Mouse (Mus musculus) lung, postnatal 0 days (tissue): ENCODE measurements at regions not wholly inside any gene's neighbourhood (a gene's known extent, or its start where the extent isn't known, plus 50 kb on each side); places are given as distances from the start of the nearest gene placed in this dataset.

Experiments used
- ATAC-seq: fragments of 200-750 bp; cut with Nextera tagmentation; 2 replicates; pipeline ENCODE4 v1.8.0; 2017; ENCODE audit warnings: moderate library complexity
- DNase-seq: peaks from one replicate; pipeline ENCODE4 v3.0.0-alpha.2; 2016; ENCODE audit warnings: low spot score
- H3K27ac ChIP-seq: fragments of 300-500 bp; sonication (generic); 2 replicates; pipeline ENCODE4 v1.5.1; 2014; ENCODE audit warnings: antibody characterized with exemption, mild to moderate bottlenecking, low read length, mixed read lengths
- H3K27me3 ChIP-seq: fragments of 300-500 bp; sonication (generic); replicated peaks from 2 replicates; pipeline ENCODE4 v1.6.1; 2014; ENCODE audit warnings: low read length, mixed read lengths; ENCODE audit not compliant: insufficient read depth
- H3K36me3 ChIP-seq: fragments of 300-500 bp; sonication (generic); 2 replicates; pipeline ENCODE4 v1.6.1; 2014; ENCODE audit warnings: low read length, mixed read lengths; ENCODE audit not compliant: insufficient read depth
- H3K4me1 ChIP-seq: fragments of 300-500 bp; sonication (generic); 2 replicates; pipeline ENCODE4 v1.6.1; 2014; ENCODE audit warnings: antibody characterized with exemption, low read depth, low read length, mixed read lengths; ENCODE audit not compliant: insufficient read depth
- H3K4me2 ChIP-seq: fragments of 300-500 bp; sonication (generic); replicated peaks from 2 replicates; pipeline ENCODE4 v1.6.1; 2014; ENCODE audit warnings: low read depth, mild to moderate bottlenecking, low read length, moderate library complexity, mixed read lengths
- H3K4me3 ChIP-seq: fragments of 300-500 bp; sonication (generic); 2 replicates; pipeline ENCODE4 v1.5.1; 2014; ENCODE audit warnings: low read depth, low read length
- H3K9ac ChIP-seq: fragments of 300-500 bp; sonication (generic); replicated peaks from 2 replicates; pipeline ENCODE4 v1.6.1; 2014; ENCODE audit warnings: low read depth, mild to moderate bottlenecking
- H3K9me3 ChIP-seq: fragments of 300-500 bp; sonication (generic); 2 replicates; pipeline ENCODE4 v1.6.1; 2016; ENCODE audit warnings: low read length, mixed read lengths
- CTCF ChIP-seq: IDR thresholded peaks from 2 replicates; pipeline ENCODE4 v1.5.1; 2016; ENCODE audit warnings: antibody characterized with exemption, mild to moderate bottlenecking
- EP300 ChIP-seq: IDR thresholded peaks from 2 replicates; pipeline ENCODE4 v1.6.1; 2016; ENCODE audit warnings: antibody characterized with exemption, mild to moderate bottlenecking, control low read depth
- WGBS: fragments of 180-500 bp; shearing (Covaris S2); extraction: QIAGEN DNeasy Blood & Tissue Kit; methylation state at CpG from one replicate; pipeline ENCODE4 v1.1.7; 2014; 5-methylcytosine and 5-hydroxymethylcytosine counted together

- peak overlapping the region; percentile 37 for H3K4me2 ChIP-seq
- peak; percentile 67 for ATAC-seq
- no peak for TF ChIP-seq CTCF
- TF ChIP-seq EP300 = peak; percentile 38
These were observed 309.2 kb downstream of the Gadd45g start for GRCm38 (mm10) chr13:52155588-52156086.

GRCm38 (mm10) chr13:52162676-52163075 lies 316.2 kb downstream of the Gadd45g start:
- H3K9me3 ChIP-seq = no peaks in the 10 kb centered on the region
- 88% methylated on average over 7 of the region's 7 CpGs for WGBS
- no peak overlapping the region for H3K4me3 ChIP-seq
- TF ChIP-seq EP300 (no peak), CTCF (no peak)
- H3K4me2 ChIP-seq = no peak overlapping the region
- no peaks in the 10 kb centered on the region for H3K27me3 ChIP-seq
- no peak for DNase-seq
- no peaks in the 10 kb centered on the region for H3K4me1 ChIP-seq
- ATAC-seq = no peak
- H3K9ac ChIP-seq = no peak overlapping the region
- no peak overlapping the region for H3K27ac ChIP-seq
- H3K36me3 ChIP-seq = no peaks in the 10 kb centered on the region

More at GRCm38 (mm10) chr13:52155588-52156086, 309.2 kb downstream of the Gadd45g start:
- WGBS = 6% methylated on average over 8 of the region's 8 CpGs
- H3K9ac ChIP-seq = no peak overlapping the region
- H3K4me3 ChIP-seq = no peak overlapping the region
- no peaks in the 10 kb centered on the region for H3K27me3 ChIP-seq
- H3K36me3 ChIP-seq = no peaks in the 10 kb centered on the region
- H3K9me3 ChIP-seq = no peaks in the 10 kb centered on the region
- peak overlapping the region; percentile 4; the same call in 1 of the 2 replicates for H3K27ac ChIP-seq
- peaks cover 40% of the 10 kb centered on the region; the same call in 1 of the 2 replicates for H3K4me1 ChIP-seq
- DNase-seq = peak; percentile 75

GRCm38 (mm10) chr13:52165531-52165930 lies 319.1 kb downstream of the Gadd45g start:
- ATAC-seq (no peak), DNase-seq (no peak)
- Histone ChIP-seq H3K4me1 (no peaks in the 10 kb centered on the region), H3K4me3 (no peak overlapping the region), H3K27ac (no peak overlapping the region), H3K9ac (no peak overlapping the region), H3K27me3 (no peaks in the 10 kb centered on the region), H3K36me3 (no peaks in the 10 kb centered on the region), H3K9me3 (no peaks in the 10 kb centered on the region), H3K4me2 (no peak overlapping the region)
- 91% methylated on average over 1 of the region's 1 CpGs for WGBS
- no peak for TF ChIP-seq EP300
- TF ChIP-seq CTCF = no peak

GRCm38 (mm10) chr13:52167968-52168367 lies 321.5 kb downstream of the Gadd45g start:
- Histone ChIP-seq H3K4me2 (no peak overlapping the region), H3K27me3 (no peaks in the 10 kb centered on the region), H3K27ac (no peak overlapping the region), H3K4me3 (no peak overlapping the region), H3K9ac (no peak overlapping the region), H3K36me3 (no peaks in the 10 kb centered on the region), H3K4me1 (no peaks in the 10 kb centered on the region), H3K9me3 (no peaks in the 10 kb centered on the region)
- TF ChIP-seq CTCF (no peak), EP300 (no peak)
- WGBS = 63% methylated on average over 5 of the region's 5 CpGs
- ATAC-seq (no peak), DNase-seq (no peak)

- no peak overlapping the region for H3K27ac ChIP-seq
- H3K4me1 ChIP-seq = no peaks in the 10 kb centered on the region
- no peak for ATAC-seq
- H3K4me2 ChIP-seq = no peak overlapping the region
- WGBS = 48% methylated on average over 9 of the region's 9 CpGs
- H3K36me3 ChIP-seq = no peaks in the 10 kb centered on the region
- no peak overlapping the region for H3K9ac ChIP-seq
- no peak overlapping the region for H3K4me3 ChIP-seq
- H3K27me3 ChIP-seq = no peaks in the 10 kb centered on the region
- TF ChIP-seq EP300 (peak; percentile 90), CTCF (no peak)
- DNase-seq = peak; percentile 29
- H3K9me3 ChIP-seq = no peaks in the 10 kb centered on the region
These were observed 326.3 kb downstream of the Gadd45g start for GRCm38 (mm10) chr13:52172706-52173346.

GRCm38 (mm10) chr13:52175665-52176064 lies 329.2 kb downstream of the Gadd45g start:
- Histone ChIP-seq H3K27me3 (no peaks in the 10 kb centered on the region), H3K4me2 (no peak overlapping the region), H3K27ac (no peak overlapping the region), H3K36me3 (no peaks in the 10 kb centered on the region), H3K4me1 (no peaks in the 10 kb centered on the region), H3K4me3 (no peak overlapping the region), H3K9me3 (no peaks in the 10 kb centered on the region), H3K9ac (no peak overlapping the region)
- ATAC-seq = no peak
- WGBS = 42% methylated on average over 2 of the region's 2 CpGs
- TF ChIP-seq EP300 = no peak
- TF ChIP-seq CTCF = no peak
- DNase-seq = no peak
